Mouse (Mus musculus) C2C12 (cell line): Measurements from ENCODE around the gene Alpk1. TPM values are rescaled to one million over a fixed set of nuclear protein-coding genes. Genes with fewer than 3 reads are reported as not detected.

Experiments used
- H3K27me3 ChIP-seq: one replicate; pipeline ENCODE4 v1.6.1; 2011; ENCODE audit not compliant: control insufficient read depth, insufficient read depth, insufficient read length
- H3K36me3 ChIP-seq: one replicate; pipeline ENCODE4 v1.6.1; 2011; ENCODE audit not compliant: control insufficient read depth, insufficient read depth
- H3K4me3 ChIP-seq: one replicate; pipeline ENCODE4 v1.5.1; 2011; ENCODE audit warnings: mild to moderate bottlenecking, control low read depth; ENCODE audit not compliant: poor library complexity, insufficient read depth, severe bottlenecking
- H3K79me2 ChIP-seq: one replicate; pipeline ENCODE4 v1.6.1; 2011; ENCODE audit not compliant: control insufficient read depth, insufficient read depth
- H3K79me3 ChIP-seq: one replicate; pipeline ENCODE4 v1.6.1; 2011; ENCODE audit warnings: low read depth, control low read depth
- H3ac ChIP-seq: one replicate; pipeline ENCODE3; 2011; ENCODE audit warnings: low read depth; ENCODE audit not compliant: control insufficient read depth, insufficient read length
- CEBPB ChIP-seq: IDR thresholded peaks from one replicate; pipeline ENCODE4 v1.6.1; 2011; ENCODE audit warnings: low read depth, mild to moderate bottlenecking, control low read depth, moderate library complexity
- CTCF ChIP-seq: IDR thresholded peaks from one replicate; pipeline ENCODE4 v1.5.1; 2011; ENCODE audit not compliant: control insufficient read depth, insufficient read depth, insufficient read length
- FOSL1 ChIP-seq: IDR thresholded peaks from one replicate; pipeline ENCODE4 v1.8.0; 2011; ENCODE audit warnings: mild to moderate bottlenecking, low read length; ENCODE audit not compliant: poor library complexity, insufficient read depth, severe bottlenecking
- MAX ChIP-seq: IDR thresholded peaks from one replicate; pipeline ENCODE4 v1.6.1; 2011; ENCODE audit warnings: mild to moderate bottlenecking, control low read depth
- MYOD1 ChIP-seq: IDR thresholded peaks from one replicate; pipeline ENCODE4 v1.6.1; 2011; ENCODE audit warnings: low read depth; ENCODE audit not compliant: control insufficient read depth, insufficient read length
- MYOG ChIP-seq: IDR thresholded peaks from one replicate; pipeline ENCODE4 v1.6.1; 2011; ENCODE audit not compliant: control insufficient read depth, insufficient read length; ENCODE audit errors: extremely low read depth
- USF1 ChIP-seq: IDR thresholded peaks from one replicate; pipeline ENCODE4 v1.6.1; 2011; ENCODE audit warnings: low read depth, mild to moderate bottlenecking, control low read depth, moderate library complexity
- polyA plus RNA-seq: library from polyadenylated mRNA; unstranded; fragments of >200 nt; fragmentation: generic; extraction: Trizol; gene quantifications from one replicate; pipeline ENCODE4 v1.2.1, GENCODE M21; 2012; ENCODE audit warnings: missing spikeins

The Alpk1 gene
- polyA plus RNA-seq, 1 experiment, result 0.60 TPM

DNA sequence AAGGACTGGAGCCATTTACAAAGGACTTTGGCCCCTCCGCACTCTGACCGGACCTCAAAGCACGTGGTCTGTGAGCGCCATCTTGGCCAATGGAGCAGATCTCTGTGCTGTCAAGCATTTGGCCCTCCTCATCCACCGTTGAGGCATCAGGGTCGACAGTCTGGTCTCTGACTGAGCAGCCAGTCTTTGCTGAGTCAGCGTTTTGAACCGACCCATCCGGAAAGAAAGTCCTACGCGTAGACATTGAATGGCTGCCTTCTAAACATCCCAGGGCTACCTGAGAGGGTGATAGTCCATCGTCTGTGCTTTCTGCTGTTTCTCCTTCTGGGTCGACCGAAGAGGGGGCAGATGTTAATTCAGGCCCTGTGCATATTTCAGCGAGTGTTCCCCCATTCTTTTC, 100.6 kb downstream of the Alpk1 start:
- no peak for TF ChIP-seq FOSL1
- no peak for TF ChIP-seq CEBPB
- TF ChIP-seq MAX, result no peak
- TF ChIP-seq CTCF, result no peak
- TF ChIP-seq USF1, result no peak
- no peak for TF ChIP-seq MYOG
- no peak for TF ChIP-seq MYOD1
- Histone ChIP-seq H3K27me3 (no peaks in the 10 kb centered on the region), H3K79me2 (no peaks in the 10 kb centered on the region), H3K79me3 (no peaks in the 10 kb centered on the region), H3K36me3 (no peaks in the 10 kb centered on the region), H3K4me3 (no peak overlapping the region), H3ac (no peak overlapping the region)

DNA sequence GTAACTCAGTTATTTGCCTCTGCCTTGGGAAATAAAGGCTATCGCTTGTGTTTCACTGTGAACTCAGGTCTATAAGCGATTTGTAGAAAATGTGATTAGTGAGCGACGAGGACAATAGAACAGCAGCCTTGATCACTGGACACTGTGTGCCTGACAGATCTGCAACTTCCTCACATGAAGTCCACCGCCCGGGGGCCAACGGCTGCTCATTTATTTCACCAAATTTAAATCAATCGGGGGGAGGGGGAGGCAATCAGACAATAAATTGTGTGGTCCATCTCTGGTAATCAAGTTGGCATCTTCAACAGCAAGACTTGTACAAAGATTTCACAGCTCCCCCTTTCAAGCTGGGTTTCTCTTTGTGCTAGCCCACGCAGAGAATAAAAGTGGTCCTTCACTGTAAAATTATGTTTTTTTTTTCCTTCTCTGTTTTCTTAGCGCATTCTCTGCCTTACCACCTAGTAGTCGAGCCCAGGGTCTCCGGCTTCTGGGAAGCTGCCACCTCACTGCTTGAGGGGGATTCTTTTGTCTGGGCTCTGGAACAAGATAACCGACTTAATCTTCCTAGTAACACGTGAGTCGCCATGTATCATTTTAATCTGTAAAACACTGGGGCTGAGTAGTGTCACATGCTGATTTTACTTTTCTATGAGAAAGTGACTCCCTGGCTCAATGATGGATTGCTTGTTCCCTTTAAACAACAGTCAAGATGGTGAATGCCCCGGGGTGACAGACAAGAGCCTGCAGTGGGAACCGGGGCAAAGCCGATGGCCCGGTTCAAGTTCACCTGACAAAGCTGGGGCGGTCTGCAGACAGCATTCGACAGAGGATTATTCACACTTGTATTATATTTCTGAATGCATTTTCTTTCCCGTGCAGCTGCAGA, 118.4 kb downstream of the Alpk1 start:
- Histone ChIP-seq H3K36me3 (no peaks in the 10 kb centered on the region), H3K79me3 (no peaks in the 10 kb centered on the region), H3K4me3 (no peak overlapping the region), H3ac (no peak overlapping the region), H3K27me3 (no peaks in the 10 kb centered on the region), H3K79me2 (no peaks in the 10 kb centered on the region)
- no peak for TF ChIP-seq CEBPB
- no peak for TF ChIP-seq USF1

GRCm38 (mm10) chr3:127660712-127661111, 119.6 kb downstream of the Alpk1 start:
- TF ChIP-seq MYOD1, result no peak
- no peak for TF ChIP-seq USF1
- TF ChIP-seq CEBPB, result no peak
- TF ChIP-seq CTCF, result no peak
- TF ChIP-seq MYOG, result no peak
- no peak for TF ChIP-seq MAX
- TF ChIP-seq FOSL1, result no peak
- no peaks in the 10 kb centered on the region for H3K79me3 ChIP-seq
- no peaks in the 10 kb centered on the region for H3K79me2 ChIP-seq
- no peaks in the 10 kb centered on the region for H3K27me3 ChIP-seq
- H3K4me3 ChIP-seq, result no peak overlapping the region
- no peak overlapping the region for H3ac ChIP-seq
- H3K36me3 ChIP-seq, result no peaks in the 10 kb centered on the region

- H3K36me3 ChIP-seq, result no peaks in the 10 kb centered on the region
- H3K79me2 ChIP-seq, result no peaks in the 10 kb centered on the region
- H3K79me3 ChIP-seq, result no peaks in the 10 kb centered on the region
- no peaks in the 10 kb centered on the region for H3K27me3 ChIP-seq
- H3K4me3 ChIP-seq, result no peak overlapping the region
- TF ChIP-seq USF1, result no peak
- TF ChIP-seq MYOD1, result no peak
- no peak for TF ChIP-seq MYOG
- TF ChIP-seq CEBPB, result no peak
- no peak for TF ChIP-seq FOSL1
- TF ChIP-seq CTCF, result no peak
- TF ChIP-seq MAX, result no peak
- no peak overlapping the region for H3ac ChIP-seq
Observed at GRCm38 (mm10) chr3:127651742-127652653, 128.3 kb downstream of the Alpk1 start.

GRCm38 (mm10) chr3:127646156-127646825, 134.0 kb downstream of the Alpk1 start:
- no peaks in the 10 kb centered on the region for H3K79me2 ChIP-seq
- no peak overlapping the region for H3ac ChIP-seq
- no peak overlapping the region for H3K4me3 ChIP-seq
- H3K27me3 ChIP-seq, result peaks cover 4% of the 10 kb centered on the region
- TF ChIP-seq CTCF (no peak), CEBPB (no peak), MYOG (no peak), MYOD1 (no peak), FOSL1 (no peak), USF1 (no peak), MAX (no peak)
- H3K79me3 ChIP-seq, result no peaks in the 10 kb centered on the region
- no peaks in the 10 kb centered on the region for H3K36me3 ChIP-seq

DNA sequence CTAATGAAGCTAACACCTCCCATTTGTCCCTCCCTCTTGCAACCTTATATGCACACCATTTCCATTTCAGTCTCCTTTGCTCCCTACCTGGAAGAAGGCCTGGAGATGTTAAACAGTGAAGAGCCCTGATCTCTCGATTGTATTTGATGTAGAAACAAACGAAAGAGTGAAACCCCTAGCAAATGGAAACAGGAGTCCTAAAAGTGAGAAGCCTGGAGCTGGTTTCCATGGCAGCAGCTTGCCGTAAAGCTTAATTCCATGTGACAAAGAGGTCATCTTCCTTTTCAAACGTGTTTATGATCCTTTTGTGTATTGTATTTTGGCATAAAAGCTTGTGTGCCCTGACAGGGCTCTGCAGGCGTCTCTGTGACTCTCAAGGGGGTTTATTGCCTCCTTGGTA, 138.1 kb downstream of the Alpk1 start:
- no peak overlapping the region for H3ac ChIP-seq
- H3K79me2 ChIP-seq, result no peaks in the 10 kb centered on the region
- peaks cover 15% of the 10 kb centered on the region for H3K27me3 ChIP-seq
- no peaks in the 10 kb centered on the region for H3K79me3 ChIP-seq
- no peaks in the 10 kb centered on the region for H3K36me3 ChIP-seq
- no peak for TF ChIP-seq MAX
- no peak for TF ChIP-seq FOSL1
- TF ChIP-seq CTCF, result no peak
- TF ChIP-seq MYOD1, result no peak
- no peak for TF ChIP-seq MYOG
- no peak for TF ChIP-seq CEBPB
- no peak for TF ChIP-seq USF1
- no peak overlapping the region for H3K4me3 ChIP-seq
